Mouse (Mus musculus): ENCODE measurements around the gene Btbd7. TPM values are rescaled to one million over a fixed set of nuclear protein-coding genes. Genes with fewer than 3 reads are reported as not detected.

Btbd7 gene
- polyA plus RNA-seq, 1 experiment, result 11.9 TPM

DNA sequence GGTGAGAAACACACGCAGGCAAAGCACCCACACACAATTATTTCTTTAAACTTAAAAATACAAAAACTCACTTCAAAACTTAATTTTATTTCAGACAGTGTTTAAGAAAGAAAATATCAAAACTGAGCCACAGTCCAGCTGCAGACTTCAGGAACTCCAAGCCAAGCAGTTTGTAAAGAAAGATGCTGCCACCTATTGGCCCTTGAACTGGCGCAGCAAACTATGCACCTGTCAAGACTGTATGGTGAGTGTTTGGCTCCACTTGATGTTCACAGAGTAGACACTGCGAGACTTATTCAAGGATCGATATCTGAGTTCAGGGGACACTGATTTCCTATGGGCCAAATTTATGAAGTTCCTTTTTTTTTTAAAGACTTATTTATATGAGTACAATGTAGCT is 109.3 kb downstream of the Btbd7 start:
- TF ChIP-seq POLR2A (IDR thresholded peaks at IDR 0.05; ENCODE audit: low read depth, low read length), result no peak
- TF ChIP-seq CTCF (conservative IDR thresholded peaks at IDR 0.05; ENCODE audit: insufficient read depth, insufficient read length, low read depth, low read length), result peak; percentile 54
- Histone ChIP-seq H3K27ac (ENCODE audit: insufficient read depth, low read depth, low read length) (no peak overlapping the region), H3K4me3 (ENCODE audit: insufficient read depth, low read depth, low read length) (no peak overlapping the region), H3K4me1 (ENCODE audit: control insufficient read depth, insufficient read depth, low read length) (no peaks in the 10 kb centered on the region), H3K27me3 (replicated peaks; ENCODE audit: control insufficient read depth, insufficient read depth, low read length) (no peaks in the 10 kb centered on the region), H3K36me3 (ENCODE audit: control insufficient read depth, insufficient read depth, low read length) (peaks cover 12% of the 10 kb centered on the region)
- DNase-seq, result peak; percentile 29
- WGBS, result 90% methylated on average over 4 of the region's 4 CpGs

DNA sequence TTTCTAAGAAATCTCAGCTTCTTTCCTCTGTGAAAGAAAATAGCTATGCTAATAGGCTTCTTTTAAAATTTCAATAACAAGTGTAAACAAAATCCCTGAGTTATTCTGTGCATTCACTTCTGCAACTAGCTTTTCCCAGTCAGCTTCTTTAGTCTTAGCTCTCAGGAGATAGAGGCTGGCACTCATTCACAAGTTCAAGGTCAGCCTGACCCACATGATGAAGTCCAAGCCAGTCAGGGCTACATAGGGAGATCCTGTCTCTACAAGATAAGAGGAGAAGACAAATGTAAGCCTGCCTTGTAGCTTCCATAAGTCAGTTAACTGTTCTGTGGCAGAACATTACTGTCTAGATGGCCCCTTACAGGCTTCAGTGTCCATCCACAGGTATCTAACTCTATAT is 114.6 kb downstream of the Btbd7 start:
- H3K27me3 ChIP-seq (replicated peaks; ENCODE audit: control insufficient read depth, insufficient read depth, low read length), result no peaks in the 10 kb centered on the region
- H3K36me3 ChIP-seq (ENCODE audit: control insufficient read depth, insufficient read depth, low read length), result peaks cover 4% of the 10 kb centered on the region
- TF ChIP-seq CTCF (conservative IDR thresholded peaks at IDR 0.05; ENCODE audit: insufficient read depth, insufficient read length, low read depth, low read length), result no peak
- TF ChIP-seq POLR2A (IDR thresholded peaks at IDR 0.05; ENCODE audit: low read depth, low read length), result no peak
- no peak overlapping the region for H3K27ac ChIP-seq (ENCODE audit: insufficient read depth, low read depth, low read length)
- no peak overlapping the region for H3K4me3 ChIP-seq (ENCODE audit: insufficient read depth, low read depth, low read length)
- peaks cover 3% of the 10 kb centered on the region for H3K4me1 ChIP-seq (ENCODE audit: control insufficient read depth, insufficient read depth, low read length)
- no peak for DNase-seq

DNA sequence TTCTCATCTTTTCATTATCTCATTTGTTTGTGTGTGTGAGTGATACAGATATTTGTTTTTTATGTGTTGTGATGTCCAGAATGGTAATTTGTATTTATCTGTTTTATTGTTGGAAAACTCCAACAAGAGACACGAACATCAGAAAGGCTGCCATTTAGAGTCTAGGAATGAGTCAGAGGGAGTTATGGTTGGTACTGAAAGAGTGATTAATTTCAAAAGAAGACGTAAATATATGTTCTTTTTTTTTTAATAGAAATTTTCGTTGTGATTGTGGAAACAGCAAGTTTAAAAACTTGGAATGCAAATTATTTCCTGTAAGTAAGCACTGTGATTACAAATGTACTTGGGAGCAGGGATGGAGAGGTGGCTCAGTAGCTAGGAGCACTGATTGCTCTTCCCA is 116.6 kb downstream of the Btbd7 start:
- no peaks in the 10 kb centered on the region; the same call in 1 of the 2 replicates for H3K36me3 ChIP-seq (ENCODE audit: control insufficient read depth, insufficient read depth, low read length)
- 75% methylated on average over 3 of the region's 3 CpGs for WGBS
- DNase-seq, result no peak
- TF ChIP-seq CTCF (conservative IDR thresholded peaks at IDR 0.05; ENCODE audit: insufficient read depth, insufficient read length, low read depth, low read length) (no peak), POLR2A (IDR thresholded peaks at IDR 0.05; ENCODE audit: low read depth, low read length) (no peak)
- no peak overlapping the region for H3K4me3 ChIP-seq (ENCODE audit: insufficient read depth, low read depth, low read length)
- H3K27me3 ChIP-seq (replicated peaks; ENCODE audit: control insufficient read depth, insufficient read depth, low read length), result no peaks in the 10 kb centered on the region
- H3K27ac ChIP-seq (ENCODE audit: insufficient read depth, low read depth, low read length), result no peak overlapping the region
- H3K4me1 ChIP-seq (ENCODE audit: control insufficient read depth, insufficient read depth, low read length), result peaks cover 5% of the 10 kb centered on the region

DNA sequence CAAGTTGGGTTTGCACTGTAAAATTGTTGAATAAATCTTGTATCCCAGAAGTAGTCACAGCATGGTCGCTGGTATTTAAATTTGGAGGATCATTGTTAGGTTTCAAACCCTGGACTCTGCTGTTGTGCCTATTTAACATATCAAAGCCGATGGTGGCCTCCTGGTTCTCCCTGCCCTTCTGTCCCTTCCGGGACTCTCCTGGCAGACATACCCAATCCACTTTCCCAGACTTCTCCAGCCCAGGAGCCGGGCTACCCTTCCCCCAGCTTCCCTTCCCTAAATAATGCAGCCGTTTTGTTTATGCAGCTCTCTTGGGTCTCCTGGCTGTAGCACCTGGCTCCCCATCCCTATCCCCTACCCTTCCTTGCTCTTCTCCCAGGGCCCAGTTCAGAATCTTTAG is 119.3 kb downstream of the Btbd7 start:
- 4% methylated on average over 5 of the region's 5 CpGs for WGBS
- peak overlapping the region; percentile 96 for H3K4me3 ChIP-seq (ENCODE audit: insufficient read depth, low read depth, low read length)
- H3K27ac ChIP-seq (ENCODE audit: insufficient read depth, low read depth, low read length), result no peak overlapping the region

DNA sequence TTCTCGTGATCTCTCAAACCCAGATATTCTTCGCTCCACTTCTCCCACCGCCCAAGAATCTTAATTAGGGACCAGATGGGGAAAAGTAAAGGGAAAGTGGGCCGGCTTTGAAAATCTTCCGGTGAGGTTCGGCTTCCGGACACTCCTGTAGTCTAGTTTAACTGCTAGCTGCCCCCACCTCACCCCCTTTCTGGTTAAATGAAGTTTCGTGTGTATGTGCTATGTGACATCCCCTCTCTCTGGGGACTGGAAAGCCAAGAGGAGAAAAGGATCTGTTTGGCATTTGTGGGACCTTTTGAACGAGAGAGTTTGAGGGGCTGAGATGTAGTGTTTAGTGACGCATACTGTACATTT is 119.9 kb downstream of the Btbd7 start, which contains the start of gene Gm20604:
Gene Gm20604, minus strand, starts transcription at position 270 of the 354 bp plus-strand sequence.
- peak within 1 kb of the TSS; percentile 64 for H3K27ac ChIP-seq (ENCODE audit: insufficient read depth, low read depth, low read length)

More for the DNA sequence above, 119.3 kb downstream of the Btbd7 start:
- Histone ChIP-seq H3K36me3 (ENCODE audit: control insufficient read depth, insufficient read depth, low read length) (no peaks in the 10 kb centered on the region; the same call in 1 of the 2 replicates), H3K27me3 (replicated peaks; ENCODE audit: control insufficient read depth, insufficient read depth, low read length) (no peaks in the 10 kb centered on the region), H3K4me1 (ENCODE audit: control insufficient read depth, insufficient read depth, low read length) (peaks cover 5% of the 10 kb centered on the region)
- DNase-seq, result peak; percentile 12
- TF ChIP-seq CTCF (conservative IDR thresholded peaks at IDR 0.05; ENCODE audit: insufficient read depth, insufficient read length, low read depth, low read length), result no peak
- TF ChIP-seq POLR2A (IDR thresholded peaks at IDR 0.05; ENCODE audit: low read depth, low read length), result no peak

DNA sequence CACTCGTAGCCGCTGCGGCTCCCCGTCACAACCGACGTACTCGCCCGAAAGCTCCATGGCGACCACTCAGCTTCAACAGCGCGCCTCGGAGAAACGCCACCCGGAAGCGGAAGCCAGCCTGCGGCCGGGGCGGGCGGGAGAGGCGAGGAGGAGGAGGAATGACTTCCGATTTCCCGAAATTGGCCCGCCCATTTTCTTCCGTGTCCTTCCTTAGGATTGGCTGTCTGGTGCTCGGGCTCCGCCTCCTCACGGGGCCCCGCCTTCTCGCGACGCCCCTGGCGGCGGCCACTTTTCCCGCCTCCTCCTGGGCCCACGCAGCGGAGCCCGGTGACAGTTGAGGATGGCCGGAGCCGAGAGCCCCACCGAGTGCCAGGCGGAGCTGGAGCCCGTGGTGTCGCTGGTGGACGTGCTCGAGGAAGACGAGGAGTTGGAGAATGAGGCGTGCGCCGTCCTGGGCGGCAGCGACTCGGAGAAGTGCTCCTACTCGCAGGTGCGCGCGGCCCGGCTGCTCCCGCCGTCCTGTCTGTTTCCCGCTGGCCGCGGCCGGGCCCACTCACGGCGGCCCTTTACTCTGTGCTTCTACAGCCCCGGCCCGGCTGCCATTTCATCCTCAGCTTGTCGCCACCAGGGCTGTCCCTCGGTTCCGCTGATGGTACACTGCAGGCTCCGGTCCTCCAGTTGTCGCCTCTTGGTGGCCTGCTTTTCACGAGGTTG is 120.4 kb downstream of the Btbd7 start, which contains the start of the genes Gm28051, Gon7 and Ubr7:
Gene Gm28051, minus strand, starts transcription at position 77 of the 714 bp plus-strand sequence.
Gene Gon7, minus strand, starts transcription at position 115 of the 714 bp plus-strand sequence.
Gene Ubr7, plus strand, starts transcription at position 279 of the 714 bp plus-strand sequence.
- peaks cover 5% of the 10 kb centered on the region for H3K4me1 ChIP-seq (ENCODE audit: control insufficient read depth, insufficient read depth, low read length)
- peak within 1 kb of the TSS; percentile 64 for H3K27ac ChIP-seq (ENCODE audit: insufficient read depth, low read depth, low read length)
- under 1% methylated on average over 73 of the region's 73 CpGs for WGBS

More for the DNA sequence above, 119.9 kb downstream of the Btbd7 start, which contains the start of gene Gm20604:
- WGBS, result 0% methylated on average over 10 of the region's 10 CpGs
- DNase-seq, result no peak
- Histone ChIP-seq H3K27me3 (replicated peaks; ENCODE audit: control insufficient read depth, insufficient read depth, low read length) (no peaks in the 10 kb centered on the region), H3K36me3 (ENCODE audit: control insufficient read depth, insufficient read depth, low read length) (no peaks in the 10 kb centered on the region; the same call in 1 of the 2 replicates), H3K4me1 (ENCODE audit: control insufficient read depth, insufficient read depth, low read length) (peaks cover 5% of the 10 kb centered on the region), H3K4me3 (ENCODE audit: insufficient read depth, low read depth, low read length) (peak within 1 kb of the TSS; percentile 96)
- TF ChIP-seq CTCF (conservative IDR thresholded peaks at IDR 0.05; ENCODE audit: insufficient read depth, insufficient read length, low read depth, low read length) (no peak), POLR2A (IDR thresholded peaks at IDR 0.05; ENCODE audit: low read depth, low read length) (no peak)

DNA sequence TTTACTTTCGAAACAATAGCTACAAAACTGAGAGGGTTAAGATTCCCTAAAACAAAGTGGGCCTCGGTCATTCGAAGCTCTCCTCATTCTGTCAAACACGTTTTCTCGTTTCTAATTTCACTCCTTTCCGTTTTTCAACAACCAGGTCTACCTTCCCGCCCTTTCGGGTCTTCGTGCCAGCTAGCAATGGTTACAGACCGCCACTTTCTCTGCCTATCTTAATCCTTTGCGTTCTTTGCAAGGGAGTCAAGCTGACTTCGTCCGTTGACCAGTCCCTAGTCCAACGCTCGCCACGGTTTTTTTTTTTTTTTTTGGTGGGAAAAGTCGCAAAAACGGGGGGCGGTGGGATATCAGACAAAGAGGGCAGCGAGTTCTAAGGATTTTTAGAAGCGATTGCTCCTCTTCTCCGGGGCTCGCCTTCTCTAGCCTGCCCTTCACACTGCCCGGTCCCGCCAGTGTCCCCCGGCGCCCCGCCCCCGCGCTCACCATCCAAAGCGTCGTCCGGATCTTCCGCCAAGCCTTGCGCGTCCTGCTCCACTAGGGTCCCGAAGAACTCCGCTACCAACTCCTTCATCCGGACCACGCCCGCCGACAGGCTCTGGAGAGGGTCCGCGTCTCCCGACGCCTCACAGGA is 121.1 kb downstream of the Btbd7 start:
- H3K4me1 ChIP-seq (ENCODE audit: control insufficient read depth, insufficient read depth, low read length), result peaks cover 5% of the 10 kb centered on the region
- H3K36me3 ChIP-seq (ENCODE audit: control insufficient read depth, insufficient read depth, low read length), result no peaks in the 10 kb centered on the region
- 1% methylated on average over 46 of the region's 46 CpGs for WGBS
- H3K27me3 ChIP-seq (replicated peaks; ENCODE audit: control insufficient read depth, insufficient read depth, low read length), result no peaks in the 10 kb centered on the region
- H3K4me3 ChIP-seq (ENCODE audit: insufficient read depth, low read depth, low read length), result peak overlapping the region; percentile 76
- H3K27ac ChIP-seq (ENCODE audit: insufficient read depth, low read depth, low read length), result peak overlapping the region; percentile 64
- TF ChIP-seq POLR2A (IDR thresholded peaks at IDR 0.05; ENCODE audit: low read depth, low read length), result no peak
- TF ChIP-seq CTCF (conservative IDR thresholded peaks at IDR 0.05; ENCODE audit: insufficient read depth, insufficient read length, low read depth, low read length), result no peak
- DNase-seq, result no peak

More for the DNA sequence above, 120.4 kb downstream of the Btbd7 start, which contains the start of the genes Gm28051, Gon7 and Ubr7:
- no peaks in the 10 kb centered on the region; the same call in 1 of the 2 replicates for H3K36me3 ChIP-seq (ENCODE audit: control insufficient read depth, insufficient read depth, low read length)
- peak within 1 kb of the TSS; percentile 96 for H3K4me3 ChIP-seq (ENCODE audit: insufficient read depth, low read depth, low read length)
- TF ChIP-seq CTCF (conservative IDR thresholded peaks at IDR 0.05; ENCODE audit: insufficient read depth, insufficient read length, low read depth, low read length) (peak; percentile 34; the same call in 1 of the 2 replicates), POLR2A (IDR thresholded peaks at IDR 0.05; ENCODE audit: low read depth, low read length) (no peak)
- H3K27me3 ChIP-seq (replicated peaks; ENCODE audit: control insufficient read depth, insufficient read depth, low read length), result no peaks in the 10 kb centered on the region
- peak; percentile 98 for DNase-seq
